In genomic region chr10:128703895-128704294, GRCm38 (mm10) we compare ENCODE assay signal across 9 mouse cellular contexts. TPM values are rescaled to one million over a fixed set of nuclear protein-coding genes. Genes with fewer than 3 reads are reported as not detected.
DNase-seq lines count a peak whose midpoint lies in the region; ATAC-seq and TF ChIP-seq lines count a peak whose summit lies in the region.
"Had no signal": no experiment of that assay in that cellular context is flagged by ENCODE, and none has a peak within 500 bp of the region (broad histone marks: within the 10 kb centered on the region; RNA-seq: fewer than 3 reads in every experiment).

Gene Pmel (plus strand): TSS chr10:128704195.

- H3K27ac ChIP-seq in liver, adult 2 months (replicated peaks; ENCODE audit: insufficient read depth, low read depth, low read length) = peak within 1 kb of the TSS; percentile 84
- peak within 1 kb of the TSS; percentile 95 for H3K27ac ChIP-seq in embryonic facial prominence, embryonic 14.5 days (replicated peaks; ENCODE audit: low read depth, low read length)
- H3K27ac ChIP-seq in limb, embryonic 10.5 days = peak within 1 kb of the TSS; percentile 97
- peak within 1 kb of the TSS; percentile 83 for H3K27ac ChIP-seq in neural tube, embryonic 15.5 days (replicated peaks)

- no peaks in the 10 kb centered on the region for H3K27me3 ChIP-seq in liver, adult 2 months (ENCODE audit: control insufficient read depth, insufficient read depth, low read length)
- H3K27me3 ChIP-seq in embryonic facial prominence, embryonic 14.5 days (replicated peaks; ENCODE audit: control insufficient read depth, insufficient read depth, low read length) = no peaks in the 10 kb centered on the region
- H3K27me3 ChIP-seq in limb, embryonic 10.5 days (ENCODE audit: low read depth, poor library complexity, severe bottlenecking) = no peaks in the 10 kb centered on the region
- H3K27me3 ChIP-seq in neural tube, embryonic 15.5 days (replicated peaks) = no peaks in the 10 kb centered on the region

- intact Hi-C loops in left cerebral cortex, postnatal 25 days (cut with DNase I) = no loop called here

- no peaks in the 10 kb centered on the region for H3K9me3 ChIP-seq in embryonic facial prominence, embryonic 14.5 days (ENCODE audit: control insufficient read depth, low read length)
- H3K9me3 ChIP-seq in limb, embryonic 10.5 days (replicated peaks) = no peaks in the 10 kb centered on the region
- no peaks in the 10 kb centered on the region for H3K9me3 ChIP-seq in neural tube, embryonic 15.5 days (replicated peaks)

- peak within 1 kb of the TSS; percentile 76 for H3K4me2 ChIP-seq in embryonic facial prominence, embryonic 14.5 days (ENCODE audit: low read depth, low read length)
- H3K4me2 ChIP-seq in neural tube, embryonic 15.5 days = peak within 1 kb of the TSS; percentile 96

- ATAC-seq in embryonic facial prominence, embryonic 14.5 days (ENCODE audit: low read depth) = no peak
- ATAC-seq in neural tube, embryonic 15.5 days (ENCODE audit: low FRiP score) = no peak

- no peaks in the 10 kb centered on the region for H3K79me2 ChIP-seq in liver, adult 2 months (ENCODE audit: control insufficient read depth, insufficient read depth, low read length)

- no peak for DNase-seq in liver, adult 2 months (ENCODE audit: extremely low read depth, low read depth, low spot score)
- DNase-seq in liver = no peak
- DNase-seq in embryonic facial prominence, embryonic 14.5 days (ENCODE audit: low spot score) = no peak
- DNase-seq in limb, embryonic 10.5 days (ENCODE audit: low spot score) = no peak
- DNase-seq in cerebellum, postnatal 14 days = no peak
- DNase-seq in ovary, postnatal 36 days (ENCODE audit: low spot score) = no peak
- no peak for DNase-seq in left cerebral cortex, postnatal 25 days (ENCODE audit: low spot score in 2 of 2)
- DNase-seq: adrenal gland, adult 2 months had no signal

- no peak for TF ChIP-seq POLR2A in liver, adult 2 months (IDR thresholded peaks at IDR 0.05; ENCODE audit: extremely low read depth, insufficient read depth, low read length)

- no peak for TF ChIP-seq CTCF in liver, adult 2 months (IDR thresholded peaks at IDR 0.05; ENCODE audit: low read depth, low read length)

- 54% methylated on average over 4 of the region's 4 CpGs for WGBS in liver, adult 2 months
- 9% methylated on average over 4 of the region's 4 CpGs for WGBS in embryonic facial prominence, embryonic 14.5 days
- 22% methylated on average over 4 of the region's 4 CpGs for WGBS in limb, embryonic 10.5 days
- 22% methylated on average over 4 of the region's 4 CpGs for WGBS in neural tube, embryonic 15.5 days

- peak within 1 kb of the TSS; percentile 92 for H3K4me3 ChIP-seq in liver, adult 2 months (ENCODE audit: insufficient read depth, low read depth, low read length)
- peak within 1 kb of the TSS; percentile 65 for H3K4me3 ChIP-seq in embryonic facial prominence, embryonic 14.5 days (ENCODE audit: low read depth, low read length)
- peak within 1 kb of the TSS; percentile 95 for H3K4me3 ChIP-seq in limb, embryonic 10.5 days
- H3K4me3 ChIP-seq in neural tube, embryonic 15.5 days (replicated peaks) = peak within 1 kb of the TSS; percentile 75

- peak within 1 kb of the TSS; percentile 82 for H3K9ac ChIP-seq in liver, adult 2 months (ENCODE audit: low read depth, low read length)
- H3K9ac ChIP-seq in embryonic facial prominence, embryonic 14.5 days (ENCODE audit: low read depth, low read length) = peak within 1 kb of the TSS; percentile 76
- peak within 1 kb of the TSS; percentile 57 for H3K9ac ChIP-seq in neural tube, embryonic 15.5 days (replicated peaks)

- peaks cover 7% of the 10 kb centered on the region; the same call in 1 of the 2 replicates for H3K36me3 ChIP-seq in liver, adult 2 months (ENCODE audit: control insufficient read depth, insufficient read depth, low read length)
- peaks cover 43% of the 10 kb centered on the region for H3K36me3 ChIP-seq in embryonic facial prominence, embryonic 14.5 days (ENCODE audit: control insufficient read depth, insufficient read depth, low read length)
- peaks cover 46% of the 10 kb centered on the region for H3K36me3 ChIP-seq in limb, embryonic 10.5 days
- no peaks in the 10 kb centered on the region for H3K36me3 ChIP-seq in neural tube, embryonic 15.5 days

- peaks cover 3% of the 10 kb centered on the region; the same call in 1 of the 2 replicates for H3K4me1 ChIP-seq in liver, adult 2 months (ENCODE audit: control insufficient read depth, insufficient read depth, low read length)
- H3K4me1 ChIP-seq in embryonic facial prominence, embryonic 14.5 days (ENCODE audit: control insufficient read depth, insufficient read depth, low read length) = peaks cover 9% of the 10 kb centered on the region; the same call in 1 of the 2 replicates
- peaks cover 27% of the 10 kb centered on the region for H3K4me1 ChIP-seq in limb, embryonic 10.5 days
- H3K4me1 ChIP-seq in neural tube, embryonic 15.5 days = peaks cover 20% of the 10 kb centered on the region

RNA-seq across cellular contexts. Expression of gene Pmel, which starts in this region (rescaled TPM):
- total RNA-seq in liver, adult 2 months (2014; rRNA removed) = 0.09 and 0.40 TPM in 2 replicates
- polyA plus RNA-seq in liver, adult 2 months (2012; rRNA removed) = 0.72 and 0.83 TPM in 2 replicates
- 14.0 and 14.6 TPM in 2 replicates for polyA plus RNA-seq in embryonic facial prominence, embryonic 14.5 days (2014; fragmentation: Nextera tagmentation; extraction: Ambion mirVana)
- 0.25 and 0.55 TPM in 2 replicates for polyA plus RNA-seq in limb, embryonic 10.5 days (2016; fragmentation: Nextera tagmentation; extraction: Ambion mirVana)
- polyA plus RNA-seq in neural tube, embryonic 15.5 days (2015; fragmentation: Nextera tagmentation; extraction: Ambion mirVana) = 0.49 and 1.1 TPM in 2 replicates
- under 1 TPM; 0.39 to 0.96 TPM for total RNA-seq in left cerebral cortex, postnatal 25 days (2021)
